Mouse (Mus musculus): ENCODE measurements around the gene Aqp7.
A peak's percentile ranks its signal among the peaks of the same experiment; 100 is the strongest.
"Not testable (repeated sequence)": the region's sequence is repeated elsewhere in the genome, so short reads cannot be mapped to it uniquely, and the experiment has no call there.

The Aqp7 gene

DNA sequence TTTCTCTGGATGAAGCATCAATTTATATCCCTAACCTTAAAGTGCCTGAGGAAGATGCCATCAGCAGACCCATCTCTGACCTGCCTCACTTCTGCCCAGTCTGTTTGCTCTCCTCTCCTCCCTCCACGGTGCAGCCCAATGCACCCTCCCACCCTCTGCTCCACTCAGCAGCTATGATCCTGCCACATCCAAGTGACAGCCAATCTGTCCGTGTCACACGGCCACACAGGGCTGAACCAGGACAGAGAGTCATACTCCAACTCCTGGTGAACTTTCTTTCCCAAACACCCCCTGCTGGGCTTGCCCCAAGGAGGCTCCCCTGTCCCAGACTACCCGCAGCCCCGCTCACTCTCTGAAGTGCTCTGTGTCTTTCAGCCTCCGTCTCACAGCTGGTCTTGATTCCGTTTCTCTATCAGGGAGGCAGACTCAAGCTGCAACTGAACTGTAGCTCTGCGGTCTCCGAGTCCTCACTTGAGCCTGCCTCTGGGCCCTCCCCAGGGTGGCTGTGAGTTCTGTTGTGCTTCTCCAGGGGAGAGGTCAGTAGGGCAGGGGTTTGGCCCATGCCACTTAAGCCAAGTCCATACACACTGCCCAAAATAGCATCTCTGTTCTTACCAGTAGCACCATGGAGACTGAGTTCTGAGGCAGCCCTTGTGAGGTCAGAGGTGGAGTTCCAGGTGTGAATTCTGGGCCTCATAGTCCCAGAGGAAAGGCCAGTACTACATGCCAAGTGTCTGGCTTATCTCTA lies at the start of gene Aqp7:
Aqp7 (minus strand) TSS at position 616 of the 748 bp plus-strand sequence.
- DNase-seq (ENCODE audit: low read depth) = no peak

DNA sequence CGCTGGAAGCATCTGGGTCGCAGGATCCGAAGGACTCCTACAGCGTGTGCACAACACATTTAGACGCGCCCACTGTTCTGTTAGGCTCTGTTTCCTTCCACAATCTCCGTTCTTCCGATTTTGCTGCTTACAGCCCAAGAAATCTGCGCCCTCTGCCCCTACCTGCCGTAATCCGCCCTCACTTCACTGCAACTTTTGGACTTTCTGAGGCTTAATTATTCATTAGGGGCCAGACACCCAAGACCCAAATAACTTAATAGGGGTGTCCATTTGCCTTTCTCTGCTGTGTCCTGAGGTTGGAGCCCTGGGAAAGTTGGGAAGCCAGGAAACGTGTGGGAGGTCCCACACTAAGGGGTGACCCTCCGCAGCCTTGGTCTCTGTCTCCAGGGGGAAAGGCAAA lies 49.4 kb upstream of the Aqp7 start:
- no peak for DNase-seq (ENCODE audit: low read depth)

DNA sequence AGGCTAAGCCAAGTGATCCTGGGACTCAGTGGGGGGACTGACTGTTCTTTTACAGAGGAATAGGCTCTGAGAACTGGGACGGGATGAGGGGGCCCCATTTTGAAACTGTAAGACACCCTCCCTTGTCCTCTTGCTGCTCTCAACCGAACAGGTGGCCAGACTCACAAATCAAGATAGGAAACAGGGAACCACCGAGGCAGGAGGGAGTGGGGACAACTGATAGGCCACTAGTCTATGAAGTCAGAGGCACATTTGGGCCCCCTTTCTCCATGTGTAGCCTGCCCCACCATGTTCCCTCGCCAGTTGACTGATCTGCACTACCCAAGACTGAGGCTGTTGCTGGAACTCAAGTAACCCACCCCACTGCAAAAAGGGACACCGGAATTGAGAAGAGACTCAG lies 48.9 kb upstream of the Aqp7 start:
- DNase-seq (ENCODE audit: low read depth) = no peak

DNA sequence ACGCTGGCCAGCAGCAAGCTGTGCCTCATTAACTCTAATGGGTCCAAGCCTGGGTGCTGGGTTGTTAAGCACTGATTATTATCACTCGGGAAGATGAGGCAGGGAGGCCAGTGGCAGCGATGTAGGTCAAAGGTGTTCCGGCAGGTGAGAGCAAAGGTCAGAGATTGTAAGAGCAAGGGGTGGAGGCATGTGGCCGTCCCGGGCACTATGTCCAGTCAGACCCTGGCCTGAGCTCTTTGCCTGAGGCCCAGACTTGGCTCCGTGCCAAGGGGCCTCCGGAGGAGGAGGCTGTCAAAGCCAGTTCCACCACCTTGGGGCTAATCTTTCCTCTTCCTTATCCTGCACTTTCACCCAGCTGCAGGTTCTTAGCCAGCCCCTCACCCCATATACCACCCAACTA lies 48.2 kb upstream of the Aqp7 start:
- DNase-seq (ENCODE audit: low read depth) = no peak

DNA sequence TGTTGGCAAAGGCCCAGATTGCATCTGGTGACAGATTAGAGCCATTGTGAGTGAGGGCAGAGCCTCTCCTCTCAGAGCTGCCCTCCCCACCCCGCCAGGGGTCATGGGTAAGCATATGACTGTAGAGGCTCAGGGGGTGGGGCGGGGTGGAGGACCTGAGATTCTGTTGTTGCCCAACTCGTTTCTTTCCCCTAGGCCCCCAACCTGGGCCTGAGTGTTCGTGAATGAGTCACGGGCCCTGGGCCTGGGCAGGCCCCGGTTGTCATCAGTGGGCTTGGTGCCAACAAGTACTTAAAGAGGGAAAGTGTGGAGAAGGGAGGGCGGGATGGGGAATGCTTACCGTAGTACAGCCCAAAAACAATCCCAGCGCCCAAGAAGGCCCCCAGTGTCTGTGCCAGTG lies 46.4 kb upstream of the Aqp7 start:
- peak; percentile 22 for DNase-seq (ENCODE audit: low read depth)

DNA sequence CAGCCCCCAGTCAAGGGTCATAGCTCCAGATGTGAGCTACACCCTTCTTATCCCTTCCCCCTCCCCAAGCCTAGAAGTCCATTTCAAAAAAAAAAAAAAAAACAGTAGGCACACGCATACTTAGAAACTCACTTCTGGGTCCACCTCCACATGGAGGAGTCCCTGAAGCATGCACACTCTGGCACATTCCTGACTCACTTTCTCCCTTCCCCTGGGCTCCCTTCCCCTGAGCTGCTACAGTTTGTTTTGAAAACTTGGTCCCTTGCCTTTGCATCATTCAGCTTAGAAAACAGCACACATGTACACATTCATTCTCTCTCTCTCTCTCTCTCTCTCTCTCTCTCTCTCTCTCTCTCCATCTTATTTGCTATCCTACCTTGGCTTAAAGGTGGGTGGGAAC lies 45.0 kb upstream of the Aqp7 start:
- DNase-seq (ENCODE audit: low read depth) = no peak

DNA sequence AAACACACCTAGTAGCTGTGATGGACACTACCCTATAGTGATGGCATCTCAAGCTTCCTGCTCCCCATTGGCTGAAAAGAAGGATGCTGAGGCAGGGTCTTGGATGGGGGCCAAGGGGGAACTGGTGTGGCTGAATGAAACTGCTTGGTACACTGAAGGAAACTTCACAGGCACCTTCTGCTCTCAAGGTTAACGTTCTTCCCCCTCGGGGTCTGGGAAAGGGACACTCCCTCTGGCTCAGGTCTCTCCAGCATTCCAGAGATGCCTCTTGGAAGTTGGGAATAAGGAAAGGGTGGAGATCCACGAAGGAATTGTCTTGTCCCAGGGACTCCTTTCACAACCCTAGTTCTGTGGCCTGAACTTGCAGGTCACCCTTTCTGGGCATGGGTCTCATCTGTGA lies 43.5 kb upstream of the Aqp7 start:
- DNase-seq (ENCODE audit: low read depth) = no peak

DNA sequence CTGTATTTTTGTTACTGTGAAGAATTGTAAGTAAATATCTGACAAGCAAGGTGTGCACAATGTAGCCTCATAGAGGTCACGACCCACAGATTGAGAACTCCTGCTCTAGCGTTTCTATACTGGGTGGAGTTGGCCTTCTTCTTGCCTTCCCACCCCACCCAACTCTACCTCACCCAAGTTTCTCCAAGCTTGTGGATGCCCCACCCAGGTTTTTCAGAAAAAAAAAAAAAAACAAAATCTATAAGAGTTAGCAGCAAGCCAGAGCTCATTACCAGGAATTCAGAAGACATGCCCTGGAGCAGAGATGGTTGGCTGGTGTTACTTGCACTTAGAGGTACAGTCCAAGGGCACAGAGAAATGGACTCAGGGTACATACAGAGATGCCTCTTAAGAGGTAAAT lies 41.8 kb upstream of the Aqp7 start:
- no peak for DNase-seq (ENCODE audit: low read depth)

DNA sequence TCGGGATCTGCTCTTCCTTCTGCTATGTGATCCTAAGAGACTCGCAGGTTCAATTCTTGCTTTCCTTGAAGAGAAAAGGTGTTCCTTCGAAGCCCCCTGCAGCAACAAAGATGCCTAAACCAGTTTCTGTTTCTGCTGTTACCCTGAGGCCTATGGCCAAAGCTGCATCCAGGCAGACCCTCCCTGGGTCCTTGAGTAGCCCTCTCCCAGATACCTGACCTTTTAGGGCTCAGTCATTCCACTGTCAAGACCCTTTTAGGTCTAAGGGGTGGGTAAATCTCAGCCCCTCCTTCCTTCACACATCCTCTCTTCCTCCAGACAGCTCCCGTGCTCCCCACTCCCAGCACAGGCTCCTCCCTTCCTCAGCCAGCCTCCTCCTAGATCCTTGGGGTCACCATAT lies 41.2 kb upstream of the Aqp7 start:
- DNase-seq (ENCODE audit: low read depth) = no peak

DNA sequence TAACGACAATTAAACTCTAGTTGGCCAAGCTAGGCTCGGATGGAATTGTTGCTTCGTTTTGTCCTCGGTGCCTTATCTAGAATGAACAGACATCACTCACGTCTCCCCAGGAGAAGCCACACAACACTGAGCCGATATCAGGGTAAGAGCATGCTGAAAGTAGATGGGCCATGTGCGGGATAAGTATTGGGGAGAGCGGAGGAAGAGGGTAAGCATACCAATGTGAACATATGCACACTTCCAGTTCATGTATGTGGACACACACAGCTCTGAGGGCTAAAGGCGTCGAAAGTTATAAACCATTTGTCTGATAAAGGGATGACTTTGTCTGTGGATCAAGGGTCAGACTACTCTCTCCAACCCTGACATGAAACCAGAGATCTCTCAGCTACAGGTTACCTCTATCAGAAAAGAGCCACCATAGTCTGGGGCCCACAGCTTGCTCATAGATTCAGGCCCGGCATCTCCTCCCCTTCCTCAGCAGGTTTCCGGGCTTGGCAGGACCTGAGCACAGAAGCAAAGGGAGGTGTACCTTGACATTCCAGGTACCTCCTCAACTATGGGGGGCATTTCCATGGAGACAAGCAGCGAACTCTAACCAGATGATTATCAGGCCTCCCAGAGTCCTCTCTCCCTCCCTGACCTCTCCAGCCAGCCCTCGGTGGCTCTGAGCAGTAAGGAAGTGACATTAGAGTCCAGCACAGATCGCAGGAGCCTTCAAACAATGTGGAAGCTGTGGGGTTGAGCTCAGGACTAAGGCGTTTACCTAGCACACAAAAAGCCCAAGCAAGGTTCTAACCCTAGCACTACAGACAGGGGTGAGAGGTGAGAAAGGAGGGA lies 39.7 kb upstream of the Aqp7 start:
- DNase-seq (ENCODE audit: low read depth) = no peak

DNA sequence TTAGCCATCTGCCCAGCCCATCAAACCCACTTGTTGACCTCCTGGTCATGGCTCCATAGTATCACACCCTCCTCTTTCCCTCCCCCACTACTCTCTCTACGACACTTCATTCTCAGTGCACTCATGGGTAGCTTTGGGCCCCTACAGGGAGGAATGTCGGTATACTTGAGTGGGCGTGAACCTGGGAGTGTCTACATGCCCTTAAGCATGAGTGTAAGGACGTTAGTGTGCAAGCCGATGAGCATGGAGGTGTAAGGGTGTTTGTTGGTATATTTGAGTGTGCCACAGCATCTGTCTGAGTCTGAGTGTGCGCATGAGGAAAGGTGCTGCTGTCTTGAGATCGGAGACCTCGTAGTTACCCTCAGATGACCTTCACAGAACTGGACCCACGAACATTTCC lies 39.0 kb upstream of the Aqp7 start:
- no peak for DNase-seq (ENCODE audit: low read depth)

DNA sequence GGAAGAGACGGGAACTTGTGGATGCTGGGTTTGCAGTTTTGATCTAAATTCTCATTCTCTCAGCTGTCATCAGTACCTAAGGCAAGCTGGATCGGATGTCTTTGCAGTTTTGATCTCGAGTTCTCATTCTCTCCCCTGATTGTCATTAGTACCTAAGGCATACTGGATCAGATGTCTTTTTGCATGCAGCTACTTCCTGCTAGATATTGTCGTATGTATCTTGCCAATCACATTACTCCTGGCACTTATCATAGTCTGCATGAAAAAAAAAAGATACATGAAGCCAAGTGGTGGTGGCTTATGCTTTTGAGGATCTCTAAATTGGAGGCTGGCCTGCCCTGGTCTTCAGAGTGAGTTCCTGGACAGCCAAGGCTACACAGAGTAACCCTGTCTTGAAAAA lies 36.9 kb upstream of the Aqp7 start:
- no peak for DNase-seq (ENCODE audit: low read depth)

DNA sequence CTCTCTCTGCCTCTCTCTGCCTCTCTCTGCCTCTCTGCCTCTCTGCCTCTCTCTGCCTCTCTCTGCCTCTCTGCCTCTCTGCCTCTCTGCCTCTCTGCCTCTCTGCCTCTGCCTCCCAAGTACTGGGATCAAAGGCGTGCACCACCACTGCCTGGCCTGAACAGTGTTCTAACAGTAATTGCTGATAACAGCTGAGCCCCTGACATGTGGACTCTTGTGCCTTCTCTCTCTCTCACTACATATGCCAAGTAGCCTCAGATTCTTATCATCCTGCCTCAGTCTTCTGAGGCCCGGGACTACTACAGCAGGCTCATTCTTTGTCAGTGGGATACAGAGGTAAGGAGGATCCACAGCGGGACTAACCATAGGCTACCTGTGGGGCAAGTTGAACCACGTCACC lies 34.9 kb upstream of the Aqp7 start:
- not testable (repeated sequence) for DNase-seq (ENCODE audit: low read depth)

DNA sequence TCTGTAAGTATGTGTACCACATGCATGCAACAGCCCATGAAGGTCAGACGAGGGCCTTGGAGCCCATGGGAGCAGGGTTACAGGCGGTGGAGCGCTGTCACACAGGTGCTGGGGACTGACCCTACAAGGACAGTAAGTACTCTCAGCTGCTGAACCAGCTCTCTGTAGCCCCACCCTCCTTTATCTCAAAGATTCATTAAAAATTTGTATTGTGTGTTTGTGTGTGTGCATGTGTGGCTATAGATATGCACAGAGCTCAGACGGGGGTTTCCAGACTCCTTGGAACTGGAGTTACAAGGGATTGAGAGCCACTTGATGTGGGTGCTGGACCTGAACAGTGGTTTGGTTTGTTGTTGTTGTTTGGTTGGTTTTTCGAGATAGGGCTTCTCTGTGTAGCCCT lies 33.8 kb upstream of the Aqp7 start:
- DNase-seq (ENCODE audit: low read depth) = no peak

DNA sequence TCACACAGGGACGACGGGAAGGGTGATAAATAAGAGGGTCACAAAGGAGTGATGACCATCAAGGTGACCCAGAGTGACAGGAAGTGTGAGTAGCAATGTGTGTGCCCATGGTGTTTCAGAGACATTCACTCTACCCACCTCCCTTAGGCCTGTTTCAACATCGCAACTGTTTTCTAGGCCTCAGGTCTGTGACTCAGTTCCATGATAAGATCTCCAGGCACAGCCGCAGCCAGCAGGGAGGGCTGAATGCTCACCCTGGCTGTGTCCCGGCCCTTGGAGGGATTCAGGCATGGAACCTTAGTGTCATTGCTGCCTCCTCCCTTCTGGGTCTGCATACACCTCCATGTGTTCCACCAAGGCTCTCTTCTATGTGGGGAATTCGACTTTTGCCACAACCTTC lies 30.8 kb upstream of the Aqp7 start:
- no peak for DNase-seq (ENCODE audit: low read depth)

DNA sequence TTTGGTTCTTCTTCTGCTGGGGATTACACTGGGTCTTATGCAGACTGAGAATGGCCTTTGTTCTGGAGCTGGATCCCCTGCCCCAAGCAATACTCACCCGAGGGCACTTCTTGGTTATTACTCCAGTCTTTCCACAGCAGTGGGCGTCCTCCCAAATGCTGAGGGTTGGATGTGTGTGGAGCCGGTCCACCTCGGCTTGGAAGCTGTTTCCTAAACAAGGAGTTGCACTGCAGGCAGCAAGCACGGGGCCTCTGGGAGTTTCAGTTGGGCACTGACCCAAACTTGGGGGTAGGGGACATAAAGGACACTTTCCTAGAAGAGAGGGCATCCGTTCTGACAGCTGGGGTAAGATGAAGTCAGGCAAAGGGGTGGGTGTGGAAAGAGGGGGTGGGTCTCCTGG lies 26.5 kb upstream of the Aqp7 start:
- no peak for DNase-seq (ENCODE audit: low read depth)

DNA sequence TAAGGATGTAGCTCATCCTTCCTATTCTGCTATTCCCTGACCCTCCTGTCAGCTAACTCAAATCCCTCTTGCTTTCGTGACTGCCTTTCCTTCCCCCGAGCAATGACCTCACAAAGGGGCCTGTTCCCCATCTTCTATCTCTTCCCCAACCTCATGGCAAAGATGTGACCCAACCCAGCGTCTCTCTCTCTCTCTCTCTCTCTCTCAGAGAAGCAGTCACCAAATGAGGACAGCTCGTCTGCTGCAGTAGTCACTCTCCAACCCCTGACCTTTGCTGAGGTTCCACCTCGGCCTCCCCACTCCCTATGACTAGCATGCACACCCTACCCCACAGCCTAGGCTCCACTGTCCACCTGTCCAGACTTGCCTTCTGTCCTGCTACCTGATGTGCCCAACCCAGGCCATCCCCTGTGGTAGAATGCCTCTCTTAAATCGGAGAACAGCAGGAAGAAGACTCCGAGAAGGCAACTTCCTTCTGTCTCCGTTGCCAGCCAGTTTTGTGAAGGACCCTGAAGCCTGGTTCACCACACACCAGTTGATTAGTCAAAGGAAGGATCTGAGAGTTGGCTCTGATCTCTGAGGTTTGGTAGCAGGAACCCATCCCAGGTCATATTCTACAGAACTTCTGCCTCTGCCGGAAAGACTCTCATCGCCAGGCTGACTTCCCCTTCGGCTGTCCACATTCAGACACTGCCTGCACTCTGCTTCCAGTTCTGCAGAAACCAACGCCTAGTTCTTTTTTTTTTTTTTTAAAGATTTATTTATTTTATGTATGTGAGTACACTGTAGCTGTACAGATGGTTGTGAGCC lies 25.3 kb upstream of the Aqp7 start:
- no peak for DNase-seq (ENCODE audit: low read depth)

DNA sequence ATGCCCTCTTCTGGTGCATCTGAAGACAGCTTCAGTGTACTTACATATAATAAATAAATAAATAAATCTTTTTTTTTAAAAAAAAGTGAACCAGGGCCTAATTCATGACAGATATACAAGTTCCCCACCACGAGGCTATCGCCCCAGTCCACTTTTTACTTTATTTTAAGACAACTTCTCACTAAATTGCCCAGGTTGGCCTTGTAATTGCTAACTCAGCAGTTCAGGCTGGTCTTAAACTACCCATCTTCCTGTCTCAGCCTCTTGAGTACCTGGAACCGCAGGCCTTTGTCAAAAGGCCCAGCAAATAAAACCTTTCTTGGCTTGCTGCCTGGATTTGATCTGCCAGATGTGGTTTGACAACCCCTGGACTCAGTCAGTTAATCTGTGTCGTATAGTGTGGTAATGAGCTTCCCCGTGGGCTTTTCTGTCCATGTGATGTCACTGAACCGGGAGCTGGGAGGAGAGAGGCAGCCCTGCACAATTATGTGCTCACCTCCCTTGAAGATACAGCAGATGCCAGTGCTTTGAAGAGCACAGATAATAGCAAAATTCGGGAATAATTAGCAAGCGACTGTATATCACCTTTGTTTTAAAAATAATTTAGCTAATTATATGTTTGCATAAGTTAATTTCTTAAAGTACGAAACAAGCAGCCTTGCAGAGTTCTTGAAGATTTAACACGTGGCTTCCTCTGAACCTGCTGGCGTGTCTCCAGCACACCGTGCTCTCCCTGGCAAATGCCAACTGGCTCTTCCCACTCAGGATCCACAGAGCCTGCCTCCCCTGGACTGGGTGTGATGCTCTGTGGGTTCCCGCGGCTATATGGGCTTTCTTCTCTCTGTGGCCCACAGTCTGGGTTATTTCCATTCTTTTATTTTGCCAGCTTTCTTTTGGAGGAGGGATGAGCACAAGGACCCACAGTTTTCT lies 23.8 kb upstream of the Aqp7 start:
- DNase-seq (ENCODE audit: low read depth) = no peak

DNA sequence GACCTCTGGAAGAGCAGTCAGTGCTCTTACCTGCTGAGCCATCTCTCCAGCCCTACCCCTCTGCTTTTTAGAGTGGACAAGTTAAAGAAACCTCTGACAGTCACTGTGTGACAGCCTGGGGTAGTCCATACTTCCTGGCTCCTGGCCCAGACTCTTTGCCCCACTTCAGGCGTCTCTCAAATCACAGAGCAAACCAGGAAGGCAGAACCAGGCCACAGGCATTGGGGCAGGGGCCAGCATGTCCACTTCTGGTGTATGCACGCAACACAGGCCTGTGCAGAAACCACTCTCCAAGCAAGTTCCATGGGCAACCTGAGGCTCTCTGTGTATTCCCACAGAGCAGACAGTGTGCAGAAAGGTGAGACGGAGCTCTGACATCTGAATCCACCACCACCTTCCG lies 17.3 kb upstream of the Aqp7 start:
- no peak for DNase-seq (ENCODE audit: low read depth)

DNA sequence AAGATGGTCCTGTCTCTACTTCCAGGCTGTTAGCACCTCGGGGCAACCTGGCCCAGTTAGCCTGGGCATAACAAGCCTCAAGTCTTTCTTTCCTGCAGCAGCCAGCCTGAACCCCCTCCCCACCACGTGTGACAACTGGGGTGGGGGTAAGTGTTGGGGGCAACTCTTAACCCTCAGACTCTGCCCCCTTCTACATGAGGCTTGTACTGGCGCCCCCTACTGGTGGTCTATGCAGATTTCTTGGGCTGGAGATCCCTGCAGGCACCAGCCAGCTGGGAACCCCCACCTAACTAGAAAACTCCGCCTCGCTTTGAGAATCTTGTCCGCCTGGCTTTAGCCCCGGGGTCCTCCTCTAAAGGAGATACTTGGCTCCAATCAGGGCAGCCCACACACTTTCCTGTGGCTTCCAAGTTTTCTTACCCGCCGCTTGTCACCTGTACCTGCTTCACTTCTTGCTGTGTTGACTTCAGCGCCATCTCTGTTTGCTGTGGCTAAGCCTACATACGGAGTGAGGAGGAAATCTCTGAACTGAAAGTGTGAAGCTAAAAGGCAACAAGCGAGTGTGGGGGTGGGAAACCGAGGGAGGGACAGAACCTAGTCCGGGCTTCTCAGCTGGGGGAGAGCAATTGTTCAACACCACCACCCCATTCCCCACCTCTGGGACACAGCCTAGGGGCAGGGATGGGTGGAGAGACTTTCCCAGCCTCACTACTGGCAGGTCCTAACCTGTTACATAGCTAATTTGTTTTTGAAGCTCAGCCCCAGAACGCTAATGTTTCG lies 16.1 kb upstream of the Aqp7 start:
- no peak for DNase-seq (ENCODE audit: low read depth)

DNA sequence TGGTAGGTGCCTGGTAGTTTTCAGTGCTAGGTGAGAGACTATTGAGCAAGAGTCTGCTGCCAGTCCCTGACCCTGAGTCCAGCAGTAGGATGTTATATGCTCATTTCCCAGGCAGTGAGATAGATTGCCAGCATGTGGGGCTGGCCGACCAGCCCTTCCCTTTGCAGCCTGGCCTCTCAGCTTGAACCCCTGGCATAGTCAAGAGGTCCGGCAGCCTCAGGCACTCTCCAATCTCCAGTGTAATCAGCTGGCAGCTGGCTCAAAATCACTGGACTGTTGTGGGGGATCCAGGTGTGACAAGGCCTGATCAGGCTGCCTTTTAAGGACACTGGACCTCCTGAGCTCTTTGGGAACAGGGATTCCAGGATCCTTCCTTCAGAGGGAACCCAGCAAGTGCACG lies 15.4 kb upstream of the Aqp7 start:
- no peak for DNase-seq (ENCODE audit: low read depth)

Measured in fibroblast of lung, adult 2 months (primary cell).